9 mouse cellular contexts compared by ENCODE assay signal in the genomic region with DNA sequence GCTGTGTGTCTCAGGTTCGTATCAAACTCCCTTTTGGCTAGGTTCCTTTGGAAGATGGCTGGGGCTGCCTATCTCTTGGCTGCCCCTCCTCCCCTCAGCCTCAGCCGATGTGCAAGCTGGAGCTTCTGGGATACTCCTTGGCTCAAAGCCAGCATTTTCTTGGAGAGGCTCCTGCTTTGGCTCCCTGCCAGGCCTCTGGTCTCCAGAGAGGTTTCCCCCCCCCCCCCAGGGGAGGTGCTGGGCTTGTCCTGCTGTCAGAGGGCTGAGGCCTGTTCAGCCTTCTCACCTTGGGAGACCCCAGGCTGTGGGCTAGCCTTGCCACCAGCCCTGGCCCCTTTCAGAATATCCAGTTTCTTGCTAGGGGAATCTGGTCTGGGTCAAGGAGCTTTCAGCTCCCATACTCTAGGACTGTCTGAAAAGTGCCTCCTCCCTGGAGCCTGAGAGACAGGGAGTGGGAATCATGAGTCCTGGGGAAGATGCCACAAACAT. TPM values are rescaled to one million over a fixed set of nuclear protein-coding genes. Genes with fewer than 3 reads are reported as not detected.
A peak's percentile ranks its signal among the peaks of the same experiment; 100 is the strongest.
DNase-seq lines count a peak whose midpoint lies in the region; ATAC-seq lines count a peak whose summit lies in the region.
"Had no signal": no experiment of that assay in that cellular context is flagged by ENCODE, and none has a peak within 500 bp of the region (broad histone marks: within the 10 kb centered on the region; RNA-seq: fewer than 3 reads in every experiment).

No protein-coding gene starts in this region.

- H3K36me3 ChIP-seq in forebrain, embryonic 14.5 days (ENCODE audit: control insufficient read depth, insufficient read depth, low read length), result peaks cover 49% of the 10 kb centered on the region
- H3K36me3 ChIP-seq in hindbrain, embryonic 15.5 days, result no peaks in the 10 kb centered on the region
- H3K36me3 ChIP-seq in midbrain, embryonic 14.5 days (ENCODE audit: control insufficient read depth, insufficient read depth, low read length), result peaks cover 16% of the 10 kb centered on the region

- no peak overlapping the region for H3K4me3 ChIP-seq in forebrain, embryonic 14.5 days (ENCODE audit: low read depth, low read length)
- H3K4me3 ChIP-seq in hindbrain, embryonic 15.5 days, result no peak overlapping the region
- H3K4me3 ChIP-seq in midbrain, embryonic 14.5 days (replicated peaks; ENCODE audit: low read depth, low read length), result no peak overlapping the region

- no peaks in the 10 kb centered on the region for H3K27me3 ChIP-seq in forebrain, embryonic 14.5 days (replicated peaks; ENCODE audit: control insufficient read depth, insufficient read depth, low read length)
- H3K27me3 ChIP-seq in hindbrain, embryonic 15.5 days, result no peaks in the 10 kb centered on the region
- H3K27me3 ChIP-seq in midbrain, embryonic 14.5 days (ENCODE audit: control insufficient read depth, insufficient read depth, low read length), result no peaks in the 10 kb centered on the region

- peak overlapping the region; percentile 100 for H3K9ac ChIP-seq in forebrain, embryonic 14.5 days (ENCODE audit: low read length)
- no peak overlapping the region for H3K9ac ChIP-seq in hindbrain, embryonic 15.5 days
- no peak overlapping the region for H3K9ac ChIP-seq in midbrain, embryonic 14.5 days (replicated peaks; ENCODE audit: low read length)

- DNase-seq in layer of hippocampus, adult 18-20 months (ENCODE audit: low spot score in 2 of 2), result peak; percentile 64 to 81
- no peak for DNase-seq in layer of hippocampus, adult 9-10 months (ENCODE audit: low spot score)
- peak; percentile 62 for DNase-seq in adrenal gland, postnatal 25 days
- DNase-seq in forebrain, embryonic 14.5 days (ENCODE audit: low spot score), result peak; percentile 97
- peak; percentile 91 for DNase-seq in midbrain, embryonic 14.5 days
- DNase-seq in natural killer cell, adult 2 months (ENCODE audit: low spot score in 2 of 2), result no peak
- no peak for DNase-seq in thymus, adult 18-20 months

- peak overlapping the region; percentile 99 for H3K4me2 ChIP-seq in forebrain, embryonic 14.5 days (ENCODE audit: low read length)
- peak overlapping the region; percentile 13; the same call in 1 of the 2 replicates for H3K4me2 ChIP-seq in hindbrain, embryonic 15.5 days
- H3K4me2 ChIP-seq in midbrain, embryonic 14.5 days (ENCODE audit: low read length), result no peak overlapping the region

- H3K9me3 ChIP-seq in forebrain, embryonic 14.5 days (replicated peaks; ENCODE audit: control insufficient read depth, low read length), result no peaks in the 10 kb centered on the region
- no peaks in the 10 kb centered on the region for H3K9me3 ChIP-seq in hindbrain, embryonic 15.5 days
- H3K9me3 ChIP-seq in midbrain, embryonic 14.5 days (ENCODE audit: control insufficient read depth, low read length), result no peaks in the 10 kb centered on the region

- H3K27ac ChIP-seq in forebrain, embryonic 14.5 days (ENCODE audit: low read depth, low read length), result peak overlapping the region; percentile 100
- peak overlapping the region; percentile 97 for H3K27ac ChIP-seq in hindbrain, embryonic 15.5 days (replicated peaks)
- peak overlapping the region; percentile 93 for H3K27ac ChIP-seq in midbrain, embryonic 14.5 days (replicated peaks; ENCODE audit: low read depth, low read length)
- H3K27ac ChIP-seq: kidney, postnatal 0 days had no signal

- WGBS in forebrain, embryonic 14.5 days, result 2% methylated on average over 2 of the region's 2 CpGs
- WGBS in hindbrain, embryonic 15.5 days, result 11% methylated on average over 2 of the region's 2 CpGs
- 9% methylated on average over 2 of the region's 2 CpGs for WGBS in midbrain, embryonic 14.5 days

- ATAC-seq in forebrain, embryonic 14.5 days, result peak; percentile 61
- peak; percentile 58 for ATAC-seq in hindbrain, embryonic 15.5 days (ENCODE audit: low FRiP score, low read depth)
- ATAC-seq in midbrain, embryonic 14.5 days (ENCODE audit: low FRiP score, low TSS enrichment), result peak; percentile 58; the same call in 1 of the 2 replicates

- H3K4me1 ChIP-seq in forebrain, embryonic 14.5 days (ENCODE audit: control insufficient read depth, insufficient read depth, low read length), result peaks cover 94% of the 10 kb centered on the region
- peaks cover 98% of the 10 kb centered on the region for H3K4me1 ChIP-seq in hindbrain, embryonic 15.5 days (replicated peaks)
- peaks cover 75% of the 10 kb centered on the region for H3K4me1 ChIP-seq in midbrain, embryonic 14.5 days (ENCODE audit: control insufficient read depth, insufficient read depth, low read length)

RNA-seq across cellular contexts. Expression of a gene that starts 54.1 kb away (rescaled TPM):
- total RNA-seq in layer of hippocampus, adult 18-20 months (2021), result 10 to 100 TPM; 81.6 to 81.7 TPM
- total RNA-seq in adrenal gland, postnatal 25 days (2021), result 61.6 and 81.1 TPM in 2 replicates
- 20.2 and 23.4 TPM in 2 replicates for polyA plus RNA-seq in forebrain, embryonic 14.5 days (2014; fragmentation: Nextera tagmentation; extraction: Ambion mirVana)
- polyA plus RNA-seq in hindbrain, embryonic 15.5 days (2015; fragmentation: Nextera tagmentation; extraction: Ambion mirVana), result 26.5 and 27.0 TPM in 2 replicates
- polyA plus RNA-seq in midbrain, embryonic 14.5 days (2014; fragmentation: Nextera tagmentation; extraction: Ambion mirVana), result 20.2 and 24.7 TPM in 2 replicates

Comparison
In these comparisons a context has a peak if more than half of its experiments do, and no peak if none do; other contexts are left out.
1. DNase-seq: peak in layer of hippocampus, adult 18-20 months (2 of 2), adrenal gland, postnatal 25 days (single experiment), forebrain, embryonic 14.5 days (single experiment) and midbrain, embryonic 14.5 days (single experiment); none in layer of hippocampus, adult 9-10 months (single experiment), natural killer cell, adult 2 months (0 of 2) and thymus, adult 18-20 months (0 of 2).
2. Peak in every context shown above with its lines, with median percentiles within 50 percentile points of each other: ATAC-seq and H3K27ac ChIP-seq.